Mouse (Mus musculus) NIH3T3 (cell line): ENCODE results near the gene Slc25a43.

Experiments
- DNase-seq: peaks from one replicate; pipeline ENCODE4 v3.0.0-alpha.2; 2012; ENCODE audit warnings: low read depth

Gene Slc25a43

DNA sequence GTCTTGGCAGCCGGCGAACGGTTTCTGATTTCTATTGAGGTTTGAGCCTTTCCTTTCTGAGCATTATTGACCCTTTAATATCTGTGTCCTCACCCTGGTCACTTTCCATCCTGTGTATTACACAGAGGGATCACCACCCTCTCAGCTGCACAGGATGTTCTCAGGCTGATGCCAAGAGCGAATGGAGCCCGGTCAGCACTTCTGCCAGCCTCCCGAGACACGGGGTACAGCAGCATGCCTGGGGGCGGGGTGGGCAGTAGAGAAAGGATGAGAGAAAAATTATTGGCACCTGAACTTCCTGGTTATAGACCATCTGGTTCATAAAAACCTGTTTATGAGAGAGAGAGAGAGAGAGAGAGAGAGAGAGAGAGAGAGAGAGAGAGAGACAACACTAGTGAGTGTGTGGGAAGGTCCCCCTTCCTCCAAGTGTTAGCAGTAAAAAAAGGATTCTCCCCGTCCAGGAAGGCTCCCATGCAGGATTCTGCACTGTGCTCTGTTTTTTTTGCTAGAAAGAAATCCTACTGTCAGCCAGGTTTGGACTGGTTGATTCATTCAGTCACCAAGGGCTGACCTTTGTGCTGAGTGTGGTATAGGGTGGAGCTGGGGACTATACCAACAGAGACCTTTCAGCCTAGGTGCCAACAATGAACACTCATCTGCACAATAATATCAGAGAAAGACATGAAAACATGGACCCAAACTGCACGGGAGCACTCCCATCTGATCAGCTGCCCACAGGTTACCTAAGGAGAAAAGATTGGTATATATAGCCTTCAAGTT, 80.7 kb downstream of the Slc25a43 start:
- no peak for DNase-seq

DNA sequence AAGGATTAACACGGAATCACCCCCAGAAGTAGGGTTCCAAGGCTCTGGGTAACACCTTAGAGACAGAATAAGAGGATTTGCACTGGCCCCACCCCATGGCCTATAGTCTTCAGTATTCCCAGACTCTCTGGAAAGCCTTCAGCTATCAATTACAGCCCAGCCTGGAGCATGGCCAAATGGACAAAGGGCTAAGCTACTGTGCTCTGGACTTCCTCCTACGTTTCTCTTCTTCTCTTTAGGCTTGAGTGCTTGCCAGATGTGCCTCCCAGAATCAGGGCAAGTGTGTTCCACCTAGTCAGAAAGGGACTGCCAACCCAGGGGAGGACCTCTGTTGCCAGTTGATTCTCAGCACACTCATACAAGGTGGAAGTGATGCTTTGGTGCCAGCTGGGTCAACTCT, 81.6 kb downstream of the Slc25a43 start:
- no peak for DNase-seq
